Mouse (Mus musculus) liver, embryonic 11.5 days (tissue): Measurements from ENCODE around the gene Spata16. TPM values are rescaled to one million over a fixed set of nuclear protein-coding genes. Genes with fewer than 3 reads are reported as not detected.

Experiments used
- ATAC-seq: fragments of 200-750 bp; cut with Nextera tagmentation; replicated peaks from 2 replicates; pipeline ENCODE4 v1.8.0; 2017; ENCODE audit warnings: moderate number of reproducible peaks, mild to moderate bottlenecking, moderate TSS enrichment, moderate library complexity; ENCODE audit not compliant: low FRiP score
- DNase-seq: peaks from one replicate; pipeline ENCODE4 v3.0.0-alpha.2; 2017; ENCODE audit warnings: low spot score
- H3K27ac ChIP-seq: fragments of 300-500 bp; sonication (generic); 2 replicates; pipeline ENCODE4 v1.5.1; 2014; ENCODE audit warnings: mild to moderate bottlenecking, low read depth, low read length, control low read depth
- H3K27me3 ChIP-seq: fragments of 300-500 bp; sonication (generic); replicated peaks from 2 replicates; pipeline ENCODE4 v1.6.1; 2014; ENCODE audit warnings: low read length, mixed read lengths; ENCODE audit not compliant: control insufficient read depth, insufficient read depth
- H3K36me3 ChIP-seq: fragments of 300-500 bp; sonication (generic); 2 replicates; pipeline ENCODE4 v1.6.1; 2014; ENCODE audit warnings: mild to moderate bottlenecking, low read length, moderate library complexity, mixed read lengths; ENCODE audit not compliant: control insufficient read depth, insufficient read depth
- H3K4me1 ChIP-seq: fragments of 300-500 bp; sonication (generic); replicated peaks from 2 replicates; pipeline ENCODE4 v1.6.1; 2014; ENCODE audit warnings: low read length, mixed read lengths; ENCODE audit not compliant: control insufficient read depth, insufficient read depth
- H3K4me2 ChIP-seq: fragments of 300-500 bp; sonication (generic); 2 replicates; pipeline ENCODE4 v1.6.1; 2014; ENCODE audit warnings: mild to moderate bottlenecking, control low read depth, moderate library complexity
- H3K4me3 ChIP-seq: fragments of 300-500 bp; sonication (generic); 2 replicates; pipeline ENCODE4 v1.5.1; 2014; ENCODE audit warnings: low read depth, low read length, control low read depth
- H3K9ac ChIP-seq: fragments of 300-500 bp; sonication (generic); 2 replicates; pipeline ENCODE4 v1.6.1; 2014; ENCODE audit warnings: low read depth, low read length, control low read depth
- H3K9me3 ChIP-seq: fragments of 300-500 bp; sonication (generic); 2 replicates; pipeline ENCODE4 v1.6.1; 2016; ENCODE audit warnings: low read length, inconsistent platforms, mixed read lengths; ENCODE audit not compliant: control insufficient read depth
- WGBS: fragments of 180-500 bp; shearing (Covaris S2); extraction: QIAGEN DNeasy Blood & Tissue Kit; methylation state at CpG from one replicate; pipeline ENCODE4 v1.1.7; 2014; 5-methylcytosine and 5-hydroxymethylcytosine counted together
- polyA plus RNA-seq: library from polyadenylated mRNA; unstranded; fragments of >200 nt; fragmentation: Nextera tagmentation; extraction: Ambion mirVana; gene quantifications from 2 replicates; pipeline ENCODE4 v1.2.1, GENCODE M21; 2014

Gene Spata16
- polyA plus RNA-seq, 1 experiment from 2014 or later: not detected

- no peak for ATAC-seq
- no peaks in the 10 kb centered on the region for H3K27me3 ChIP-seq
- WGBS: 79% methylated on average over 8 of the region's 8 CpGs
Measured at GRCm38 (mm10) chr3:26814307-26814706, 176.9 kb downstream of the Spata16 start.

GRCm38 (mm10) chr3:26815764-26816163 lies 178.3 kb downstream of the Spata16 start:
- Histone ChIP-seq H3K4me3 (no peak overlapping the region), H3K9ac (no peak overlapping the region), H3K9me3 (no peaks in the 10 kb centered on the region), H3K27me3 (no peaks in the 10 kb centered on the region), H3K4me2 (no peak overlapping the region), H3K27ac (no peak overlapping the region), H3K36me3 (no peaks in the 10 kb centered on the region), H3K4me1 (no peaks in the 10 kb centered on the region)
- DNase-seq: no peak
- ATAC-seq: no peak
- 87% methylated on average over 5 of the region's 5 CpGs for WGBS

More at GRCm38 (mm10) chr3:26814307-26814706, 176.9 kb downstream of the Spata16 start:
- Histone ChIP-seq H3K36me3 (no peaks in the 10 kb centered on the region), H3K27ac (no peak overlapping the region), H3K4me1 (no peaks in the 10 kb centered on the region), H3K9ac (no peak overlapping the region), H3K4me3 (no peak overlapping the region), H3K4me2 (no peak overlapping the region), H3K9me3 (no peaks in the 10 kb centered on the region)
- no peak for DNase-seq

- no peak overlapping the region for H3K27ac ChIP-seq
- H3K4me1 ChIP-seq: no peaks in the 10 kb centered on the region
- no peaks in the 10 kb centered on the region for H3K27me3 ChIP-seq
- no peak overlapping the region for H3K4me3 ChIP-seq
- ATAC-seq (no peak), DNase-seq (no peak)
- no peaks in the 10 kb centered on the region for H3K9me3 ChIP-seq
- 62% methylated on average over 5 of the region's 5 CpGs for WGBS
- no peak overlapping the region for H3K4me2 ChIP-seq
- H3K36me3 ChIP-seq: no peaks in the 10 kb centered on the region
- H3K9ac ChIP-seq: no peak overlapping the region
Measured at GRCm38 (mm10) chr3:26819398-26819797, 182.0 kb downstream of the Spata16 start.

GRCm38 (mm10) chr3:26826958-26827839 lies 189.8 kb downstream of the Spata16 start:
- Histone ChIP-seq H3K9me3 (no peaks in the 10 kb centered on the region), H3K36me3 (no peaks in the 10 kb centered on the region), H3K9ac (no peak overlapping the region), H3K4me1 (no peaks in the 10 kb centered on the region), H3K27me3 (no peaks in the 10 kb centered on the region), H3K4me3 (no peak overlapping the region), H3K4me2 (no peak overlapping the region), H3K27ac (no peak overlapping the region)
- DNase-seq (no peak), ATAC-seq (no peak)
- 75% methylated on average over 7 of the region's 7 CpGs for WGBS

GRCm38 (mm10) chr3:26832954-26833353 lies 195.5 kb downstream of the Spata16 start:
- Histone ChIP-seq H3K36me3 (no peaks in the 10 kb centered on the region), H3K4me2 (no peak overlapping the region), H3K27ac (no peak overlapping the region), H3K9me3 (no peaks in the 10 kb centered on the region), H3K27me3 (no peaks in the 10 kb centered on the region), H3K4me1 (no peaks in the 10 kb centered on the region), H3K4me3 (no peak overlapping the region), H3K9ac (no peak overlapping the region)
- WGBS: 85% methylated on average over 5 of the region's 5 CpGs
- no peak for DNase-seq
- ATAC-seq: no peak

GRCm38 (mm10) chr3:26834178-26835050 lies 197.0 kb downstream of the Spata16 start:
- Histone ChIP-seq H3K27me3 (no peaks in the 10 kb centered on the region), H3K36me3 (no peaks in the 10 kb centered on the region), H3K4me2 (no peak overlapping the region), H3K4me1 (no peaks in the 10 kb centered on the region), H3K27ac (no peak overlapping the region), H3K9ac (no peak overlapping the region), H3K4me3 (no peak overlapping the region), H3K9me3 (no peaks in the 10 kb centered on the region)
- WGBS: 76% methylated on average over 21 of the region's 21 CpGs
- no peak for ATAC-seq
- no peak for DNase-seq

- WGBS: 88% methylated on average over 17 of the region's 17 CpGs
- no peak for ATAC-seq
Measured at GRCm38 (mm10) chr3:26835051-26835755, 197.8 kb downstream of the Spata16 start.

GRCm38 (mm10) chr3:26845041-26845440 lies 207.6 kb downstream of the Spata16 start:
- 78% methylated on average over 3 of the region's 3 CpGs for WGBS
- ATAC-seq (no peak), DNase-seq (no peak)
- Histone ChIP-seq H3K4me1 (no peaks in the 10 kb centered on the region), H3K36me3 (no peaks in the 10 kb centered on the region), H3K4me3 (no peak overlapping the region), H3K4me2 (no peak overlapping the region), H3K9me3 (0 out of 2 replicates have a peak, but pooled peaks cover 2% of the 10 kb centered on the region), H3K9ac (no peak overlapping the region), H3K27ac (no peak overlapping the region), H3K27me3 (no peaks in the 10 kb centered on the region)

More at GRCm38 (mm10) chr3:26835051-26835755, 197.8 kb downstream of the Spata16 start:
- Histone ChIP-seq H3K4me1 (no peaks in the 10 kb centered on the region), H3K36me3 (no peaks in the 10 kb centered on the region), H3K27ac (no peak overlapping the region), H3K27me3 (no peaks in the 10 kb centered on the region), H3K9ac (no peak overlapping the region), H3K4me2 (no peak overlapping the region), H3K9me3 (no peaks in the 10 kb centered on the region), H3K4me3 (no peak overlapping the region)
- no peak for DNase-seq
